Mouse (Mus musculus): ENCODE measurements around the gene Cdc20. TPM values are rescaled to one million over a fixed set of nuclear protein-coding genes. Genes with fewer than 3 reads are reported as not detected.

The Cdc20 gene
- total RNA-seq, 2 experiments from 2014 or later, result 4.7 to 6.0 TPM

Other genes starting within 250 kb of the Cdc20 start
- gene Ptprf, start 145.9 kb downstream of the Cdc20 start, total RNA-seq (2021), result 10 to 100 TPM in 1 of 2 experiments, 1 to 10 TPM in 1; 7.7 to 11.7 TPM
- gene Szt2, start 28.1 kb downstream of the Cdc20 start, total RNA-seq (2021), result 1 to 10 TPM; 5.6 to 7.1 TPM
- gene Med8, start 28.0 kb downstream of the Cdc20 start, total RNA-seq (2021), result 10 to 100 TPM; 37.6 to 38.3 TPM
- gene Elovl1, start 9.3 kb downstream of the Cdc20 start, total RNA-seq (2021), result 10 to 100 TPM; 13.9 to 18.8 TPM
- gene Mpl, start 20.2 kb upstream of the Cdc20 start, total RNA-seq (2021), result not detected
- gene Tie1, start 52.7 kb upstream of the Cdc20 start, total RNA-seq (2021), result 10 to 100 TPM; 35.1 to 41.5 TPM
- not detected for gene 2610528J11Rik, start 89.6 kb upstream of the Cdc20 start, total RNA-seq (2021)
- under 1 TPM in 1 of 2 experiments, not detected in 1; 0.12 TPM for gene Tmem125, start 106.7 kb upstream of the Cdc20 start, total RNA-seq (2021)
- gene Cfap57, start 183.4 kb upstream of the Cdc20 start, total RNA-seq (2021), result not detected
- 10 to 100 TPM; 30.1 to 33.5 TPM for gene Ebna1bp2, start 183.4 kb upstream of the Cdc20 start, total RNA-seq (2021)
- gene Olfr62, start 221.6 kb upstream of the Cdc20 start, total RNA-seq (2021), result not detected